Mouse (Mus musculus): ENCODE measurements around the gene Hist1h2ak.
A peak's percentile ranks its signal among the peaks of the same experiment; 100 is the strongest.
"Not testable (repeated sequence)": the region's sequence is repeated elsewhere in the genome, so short reads cannot be mapped to it uniquely, and the experiment has no call there.

Hist1h2ak gene

DNA sequence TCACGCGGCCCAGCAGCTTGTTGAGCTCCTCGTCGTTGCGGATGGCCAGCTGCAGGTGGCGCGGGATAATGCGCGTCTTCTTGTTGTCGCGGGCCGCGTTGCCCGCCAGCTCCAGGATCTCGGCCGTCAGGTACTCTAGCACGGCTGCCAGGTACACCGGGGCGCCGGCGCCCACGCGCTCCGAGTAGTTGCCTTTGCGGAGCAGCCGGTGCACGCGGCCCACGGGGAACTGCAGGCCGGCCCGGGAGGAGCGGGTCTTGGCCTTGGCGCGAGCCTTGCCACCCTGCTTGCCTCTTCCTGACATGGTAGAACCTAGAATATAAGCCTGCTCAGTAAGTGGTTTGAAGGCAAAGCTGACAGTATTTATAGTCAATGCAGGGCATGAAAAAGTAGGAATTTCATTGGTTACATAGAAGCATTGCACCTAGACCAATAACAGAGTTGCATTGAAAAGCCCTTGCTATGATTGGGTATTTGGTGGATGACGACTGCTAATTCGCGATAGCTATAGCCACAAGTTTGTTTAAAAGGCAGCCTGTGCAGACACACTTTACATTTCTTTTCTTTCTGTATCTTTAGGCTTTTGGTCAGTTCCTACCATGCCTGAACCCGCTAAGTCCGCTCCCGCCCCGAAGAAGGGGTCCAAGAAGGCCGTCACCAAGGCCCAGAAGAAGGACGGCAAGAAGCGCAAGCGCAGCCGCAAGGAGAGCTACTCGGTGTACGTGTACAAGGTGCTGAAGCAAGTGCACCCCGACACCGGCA is at the start of gene Hist1h2ak, which contains the start of gene Hist1h2bn:
TSS of gene Hist1h2ak (minus strand) at position 304 of the 762 bp plus-strand sequence.
TSS of gene Hist1h2bn (plus strand) at position 600 of the 762 bp plus-strand sequence.
- peak; percentile 54 for DNase-seq

DNA sequence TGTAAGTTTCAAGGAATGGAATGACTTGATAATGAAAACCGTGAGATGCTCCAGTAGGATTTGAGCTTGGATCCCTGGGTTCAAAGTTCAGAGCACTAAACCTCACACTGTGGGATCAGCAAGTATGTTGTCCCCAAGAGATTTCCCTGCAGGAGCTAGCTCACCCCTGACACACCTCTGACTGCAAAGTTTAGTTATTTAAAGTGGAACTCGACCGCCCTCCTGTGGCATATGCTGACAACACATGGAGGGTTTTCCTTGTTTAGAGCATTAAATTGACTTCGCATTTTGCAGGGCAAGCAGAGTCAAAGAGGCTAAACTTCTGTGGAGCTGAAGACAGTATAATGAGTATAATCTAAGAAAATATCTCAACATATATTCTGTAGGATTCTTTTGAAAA is 49.4 kb upstream of the Hist1h2ak start:
- not testable (repeated sequence) for DNase-seq

DNA sequence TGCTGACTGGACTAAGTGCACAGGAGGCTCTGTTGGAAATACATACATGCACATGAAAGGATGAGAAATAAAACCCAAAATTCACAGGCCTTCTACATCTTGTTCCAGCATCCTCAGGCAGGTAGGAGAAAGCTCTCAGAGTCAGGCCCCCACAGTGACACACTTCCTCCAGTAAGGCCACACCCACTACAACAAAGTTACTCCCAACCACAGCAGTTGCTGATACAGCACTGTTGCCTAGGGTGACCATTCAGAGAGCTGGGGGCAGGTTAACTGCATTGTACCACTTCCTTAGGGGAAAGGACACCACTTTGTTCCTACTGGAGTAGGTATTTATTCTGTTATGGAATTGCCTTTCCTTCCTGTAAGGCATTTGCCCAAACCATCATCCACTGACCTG is 43.5 kb upstream of the Hist1h2ak start:
- DNase-seq: not testable (repeated sequence)

DNA sequence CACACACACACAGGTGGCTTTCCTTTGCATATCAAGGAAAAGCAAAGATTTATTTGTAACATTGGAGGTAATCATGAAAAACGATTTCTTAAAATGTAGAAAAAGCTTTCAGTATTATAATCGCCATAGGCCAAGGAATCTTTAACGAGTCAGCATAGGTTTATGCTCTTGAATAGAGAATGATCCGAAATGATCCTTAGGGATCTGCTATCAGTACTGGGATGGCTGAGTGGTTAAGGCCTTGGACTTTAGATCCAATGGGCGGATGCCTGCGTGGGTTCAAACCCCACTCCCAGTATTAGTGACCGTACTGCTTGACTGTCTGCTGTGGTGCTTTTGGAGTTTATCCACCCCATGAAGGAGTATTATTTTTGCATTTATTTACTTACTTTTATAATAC is 42.0 kb upstream of the Hist1h2ak start:
- no peak for DNase-seq

DNA sequence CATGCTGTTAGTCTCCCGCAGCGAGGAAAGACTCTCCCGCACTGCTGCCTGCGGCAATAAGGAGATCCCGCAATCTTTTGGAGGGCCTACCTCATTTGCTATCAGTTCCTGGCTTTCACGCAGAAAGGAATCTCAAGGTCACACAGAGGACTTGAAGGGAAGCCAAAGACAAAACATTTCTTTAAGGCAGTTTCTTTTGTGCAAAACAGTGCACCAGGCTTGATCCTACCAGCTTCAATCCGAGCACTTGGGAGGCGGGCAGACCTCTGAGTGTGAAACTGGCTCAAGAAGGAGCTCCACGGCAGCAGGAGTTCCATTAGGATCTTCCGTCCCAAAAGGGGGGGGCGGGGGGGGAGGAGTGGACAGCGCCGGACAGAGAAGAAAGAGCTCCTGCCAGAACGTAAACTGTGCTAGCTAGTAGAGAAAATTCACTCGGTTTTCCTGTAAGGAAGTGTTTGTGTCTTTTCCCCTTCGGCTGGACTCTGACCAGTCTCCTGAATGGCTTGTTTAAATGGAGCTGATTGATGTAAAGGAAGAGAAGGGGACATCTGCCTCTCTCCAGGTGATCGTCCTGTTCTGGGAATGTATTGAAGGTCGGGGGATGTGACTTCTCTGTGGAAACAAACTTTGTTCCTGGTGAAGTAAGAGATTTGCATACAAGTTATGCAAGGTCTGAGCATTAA is 37.1 kb upstream of the Hist1h2ak start:
- DNase-seq: no peak

DNA sequence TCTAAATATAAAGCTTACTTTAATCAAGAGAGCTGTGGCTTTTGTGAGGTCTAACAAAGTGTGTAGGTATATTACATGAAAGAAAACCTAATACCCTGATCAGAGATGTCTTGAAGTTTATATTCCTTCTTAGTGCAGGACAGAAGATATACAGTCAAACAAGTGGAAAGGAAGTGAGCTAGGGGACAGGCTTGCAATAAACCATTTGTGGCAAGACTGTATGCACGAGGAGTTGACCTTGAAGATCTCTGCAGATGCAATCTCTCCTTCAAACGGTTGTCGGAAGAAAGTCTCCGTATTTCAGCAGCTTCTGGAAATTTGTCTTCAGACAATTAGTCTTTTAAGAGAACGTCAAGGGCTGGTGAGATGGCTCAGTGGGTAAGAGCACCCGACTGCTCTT is 36.3 kb upstream of the Hist1h2ak start:
- no peak for DNase-seq

DNA sequence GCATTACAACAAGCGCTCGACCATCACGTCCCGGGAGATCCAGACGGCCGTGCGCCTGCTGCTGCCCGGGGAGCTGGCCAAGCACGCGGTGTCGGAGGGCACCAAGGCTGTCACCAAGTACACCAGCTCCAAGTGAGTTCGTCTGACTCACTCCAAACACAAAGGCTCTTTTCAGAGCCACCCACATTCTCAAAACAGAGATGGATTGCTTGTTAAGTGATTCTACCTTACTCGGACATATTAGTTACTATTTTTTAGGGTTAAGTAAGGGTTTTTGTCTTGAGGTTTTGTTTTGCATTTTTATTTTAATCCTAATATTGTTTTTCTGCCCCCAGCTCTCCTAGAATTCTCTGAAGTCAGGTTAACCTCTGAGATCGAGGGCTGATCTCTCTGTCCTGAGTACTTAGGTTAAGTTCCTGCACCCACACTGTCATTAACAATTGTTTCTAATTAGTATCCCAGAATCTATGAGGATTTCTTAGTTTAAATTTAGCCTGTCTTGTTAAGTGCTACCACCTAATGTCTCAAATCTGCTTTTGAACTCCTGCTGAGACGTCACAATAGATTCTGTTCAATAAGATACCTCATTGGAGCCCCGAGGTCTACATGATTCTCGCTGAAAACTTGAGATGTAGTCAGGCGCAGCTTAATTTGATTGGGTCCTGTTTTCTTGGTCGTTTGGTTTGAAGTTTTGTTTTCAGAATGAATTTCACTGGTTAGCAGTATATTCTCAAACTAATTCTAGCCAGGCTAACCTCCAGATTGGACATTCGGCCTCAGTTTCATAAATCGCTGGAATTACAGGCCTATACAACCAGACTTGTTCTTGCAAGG is 34.4 kb upstream of the Hist1h2ak start:
- no peak for DNase-seq

DNA sequence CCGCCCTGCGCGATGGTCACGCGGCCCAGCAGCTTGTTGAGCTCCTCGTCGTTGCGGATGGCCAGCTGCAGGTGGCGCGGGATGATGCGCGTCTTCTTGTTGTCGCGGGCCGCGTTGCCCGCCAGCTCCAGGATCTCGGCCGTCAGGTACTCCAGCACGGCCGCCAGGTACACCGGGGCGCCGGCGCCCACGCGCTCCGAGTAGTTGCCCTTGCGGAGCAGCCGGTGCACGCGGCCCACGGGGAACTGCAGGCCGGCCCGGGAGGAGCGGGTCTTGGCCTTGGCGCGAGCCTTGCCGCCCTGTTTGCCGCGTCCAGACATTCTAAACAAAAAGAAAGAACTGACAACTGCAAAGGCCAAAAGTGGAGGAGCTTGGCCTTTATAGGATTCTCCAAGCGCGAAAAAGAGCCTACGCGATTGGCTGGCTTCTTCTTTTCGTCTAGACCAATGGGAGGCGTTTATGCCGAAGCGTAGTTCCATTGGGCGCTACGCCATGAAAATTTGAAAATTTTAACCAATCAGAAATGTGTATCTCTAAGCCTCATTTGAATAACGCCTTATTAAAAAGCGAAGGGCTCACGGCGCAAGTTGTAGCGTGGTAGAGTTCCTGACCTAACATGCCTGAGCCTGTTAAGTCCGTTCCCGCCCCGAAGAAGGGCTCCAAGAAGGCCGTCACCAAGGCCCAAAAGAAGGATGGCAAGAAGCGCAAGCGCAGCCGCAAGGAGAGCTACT is 33.4 kb upstream of the Hist1h2ak start, which contains the start of the genes Hist1h2an and Hist1h2bp:
TSS of gene Hist1h2an (minus strand) at position 320 of the 731 bp plus-strand sequence.
TSS of gene Hist1h2bp (plus strand) at position 563 of the 731 bp plus-strand sequence.
- DNase-seq: peak; percentile 90

DNA sequence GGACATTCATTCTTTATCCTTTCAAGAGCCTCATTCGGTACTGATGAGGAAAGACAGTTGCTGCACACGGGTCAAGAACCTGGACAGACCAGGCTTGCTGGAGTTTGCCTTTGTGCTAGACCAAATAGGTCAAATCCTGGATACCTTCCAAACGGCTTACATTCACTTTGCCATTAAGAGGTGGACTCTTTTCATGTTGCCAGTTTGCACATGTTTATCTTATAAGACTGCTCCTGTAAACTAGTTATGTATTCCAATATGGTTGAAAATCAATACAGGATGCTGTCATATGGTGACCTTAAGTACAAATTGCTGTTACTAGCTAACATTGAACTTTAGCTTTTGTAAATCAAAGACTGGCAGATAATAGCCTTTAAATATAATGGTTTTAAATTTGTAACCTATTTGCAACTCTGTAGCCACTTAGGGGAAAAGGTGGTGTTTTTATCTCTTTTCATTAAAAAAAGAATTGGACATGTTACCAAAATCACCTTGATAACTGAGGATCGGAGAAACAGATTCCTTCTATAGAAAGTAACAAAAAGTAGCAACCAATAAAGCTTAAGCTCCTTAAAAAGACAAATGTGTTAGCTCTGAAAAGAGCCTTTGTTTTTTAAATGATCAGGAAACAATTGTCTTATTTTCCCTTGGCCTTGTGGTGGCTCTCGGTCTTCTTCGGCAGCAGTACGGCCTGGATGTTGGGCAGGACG is 32.7 kb upstream of the Hist1h2ak start:
- DNase-seq: no peak

DNA sequence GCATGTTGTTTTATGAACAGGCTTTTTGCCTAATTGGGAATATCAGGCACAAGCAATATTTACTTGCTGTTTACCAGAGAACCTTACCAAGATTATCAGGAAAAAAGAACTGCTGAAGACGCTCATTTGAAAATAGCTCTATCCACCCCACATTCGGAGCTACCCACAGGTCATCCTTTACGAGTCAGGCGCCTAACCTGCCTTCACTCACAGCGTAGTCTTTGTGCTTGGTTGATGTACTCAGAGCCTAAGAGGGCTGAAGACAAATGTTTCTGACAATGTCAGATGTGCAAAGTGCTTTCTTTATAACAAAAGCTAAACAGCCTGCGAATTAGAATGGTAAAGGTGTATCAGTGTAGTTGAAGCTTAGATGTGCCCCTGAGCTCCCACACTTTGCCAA is 30.7 kb upstream of the Hist1h2ak start:
- DNase-seq: no peak

DNA sequence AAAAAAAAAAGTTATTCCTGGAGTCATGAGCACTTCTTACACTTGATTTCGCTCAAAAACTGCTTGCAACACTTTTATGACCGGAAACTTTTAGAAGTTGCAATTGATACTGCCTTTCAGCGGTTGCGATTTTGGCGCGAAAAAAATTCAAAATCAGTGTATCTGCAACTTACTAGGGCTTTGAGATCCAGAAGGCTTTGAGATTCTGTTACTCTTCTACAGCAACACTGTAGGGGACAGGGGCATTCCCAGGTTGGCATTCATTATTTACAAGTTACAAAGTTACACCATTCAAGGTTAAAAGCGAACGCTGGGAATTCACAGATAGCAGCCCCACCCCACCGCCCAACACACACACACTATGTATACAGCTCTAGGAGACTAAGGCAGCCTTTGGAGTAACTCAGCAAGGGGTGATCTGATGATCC is 30.1 kb upstream of the Hist1h2ak start:
- DNase-seq: no peak

DNA sequence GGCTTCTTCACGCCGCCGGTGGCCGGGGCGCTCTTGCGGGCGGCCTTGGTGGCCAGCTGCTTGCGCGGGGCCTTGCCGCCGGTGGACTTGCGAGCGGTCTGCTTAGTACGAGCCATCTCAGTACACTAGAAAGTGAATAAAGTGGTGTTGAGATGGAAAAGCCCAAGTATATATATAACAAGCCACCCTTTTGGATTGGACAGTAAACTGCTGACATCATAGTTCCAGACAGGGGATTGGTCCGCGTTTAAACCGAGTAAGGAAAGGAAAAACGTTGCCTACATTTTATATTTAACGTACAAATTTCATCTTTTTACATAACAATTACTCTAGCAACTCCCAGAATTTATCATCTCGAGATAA is 29.6 kb upstream of the Hist1h2ak start, which contains the start of gene Hist1h3i:
TSS of gene Hist1h3i (minus strand) at position 116 of the 363 bp plus-strand sequence.
- DNase-seq: peak; percentile 42

DNA sequence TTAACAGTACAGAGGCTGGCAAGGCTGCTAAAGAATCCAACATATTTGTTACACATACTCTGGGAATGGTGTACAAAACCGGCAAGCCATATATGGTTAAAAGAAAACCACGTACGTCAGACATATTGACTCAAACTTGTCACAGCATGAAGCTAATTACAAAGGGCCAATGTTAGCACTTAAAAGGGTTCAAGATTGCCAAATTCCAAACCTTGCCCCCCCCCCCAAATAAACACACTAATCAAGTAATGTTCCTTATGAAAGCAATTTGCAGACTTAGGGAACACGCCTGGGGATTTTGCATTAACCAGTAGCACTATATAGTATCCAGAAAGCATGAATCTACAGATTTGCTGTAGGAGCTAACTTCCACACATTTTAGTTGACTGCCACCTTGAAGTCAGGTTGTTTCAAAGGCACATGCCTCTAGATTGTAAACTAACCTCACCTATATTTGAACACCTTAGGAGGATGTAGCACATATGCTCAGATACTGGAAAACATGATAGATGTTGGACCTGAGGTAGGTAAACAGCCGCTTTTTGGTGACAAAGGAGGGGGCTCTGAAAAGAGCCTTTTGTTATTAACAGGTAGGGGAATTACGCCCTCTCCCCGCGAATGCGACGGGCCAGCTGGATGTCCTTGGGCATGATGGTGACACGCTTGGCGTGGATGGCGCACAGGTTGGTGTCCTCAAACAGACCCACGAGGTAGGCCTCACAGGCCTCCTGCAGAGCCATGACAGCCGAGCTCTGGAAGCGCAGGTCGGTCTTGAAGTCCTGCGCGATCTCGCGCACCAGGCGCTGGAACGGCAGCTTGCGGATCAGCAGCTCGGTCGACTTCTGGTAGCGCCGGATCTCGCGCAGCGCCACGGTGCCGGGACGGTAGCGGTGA is 29.0 kb upstream of the Hist1h2ak start:
- not testable (repeated sequence) for DNase-seq

DNA sequence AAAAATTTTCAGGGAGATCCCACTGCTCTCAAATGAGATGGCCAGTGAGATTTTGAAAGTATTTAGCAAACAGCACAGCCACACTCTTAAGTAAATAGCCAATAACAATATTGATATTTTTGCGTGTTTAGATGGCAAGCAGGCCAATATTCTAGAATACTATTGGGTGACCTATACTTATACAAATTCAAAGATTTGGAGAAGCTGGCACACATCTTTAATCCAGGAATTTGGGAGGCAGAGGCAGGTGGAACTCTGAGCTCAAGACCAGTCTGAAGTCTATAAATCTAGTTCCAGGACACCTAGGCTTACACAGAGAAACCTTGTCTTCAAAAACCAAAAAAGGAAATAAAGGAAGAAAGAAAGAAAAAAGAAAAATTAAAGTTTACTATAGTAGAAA is 28.0 kb upstream of the Hist1h2ak start:
- DNase-seq: no peak

DNA sequence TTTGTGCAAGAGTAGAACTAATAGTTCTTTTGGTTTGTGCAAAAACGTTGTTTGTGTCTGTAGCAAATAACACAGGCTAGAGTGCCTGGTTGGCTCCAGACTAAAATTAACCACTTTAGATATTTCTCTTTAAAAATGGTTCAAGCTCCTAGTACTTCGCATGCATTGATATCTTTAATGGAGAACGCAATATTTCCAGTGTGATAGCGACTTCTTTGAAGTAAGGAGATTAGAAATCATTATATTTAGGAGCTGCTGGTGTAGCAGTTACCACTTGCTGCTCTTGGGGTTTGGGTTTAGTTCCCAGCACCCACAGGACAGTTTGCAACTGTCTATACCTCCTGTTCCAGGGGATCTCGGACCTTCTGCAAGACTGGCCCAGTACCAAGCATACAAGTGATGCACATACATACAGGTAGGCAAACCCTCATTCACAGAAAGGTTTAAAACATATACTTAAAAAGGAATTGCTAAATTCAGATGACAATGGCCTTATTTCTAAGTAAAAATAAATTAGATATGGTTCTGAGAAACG is 27.5 kb upstream of the Hist1h2ak start:
- no peak for DNase-seq

DNA sequence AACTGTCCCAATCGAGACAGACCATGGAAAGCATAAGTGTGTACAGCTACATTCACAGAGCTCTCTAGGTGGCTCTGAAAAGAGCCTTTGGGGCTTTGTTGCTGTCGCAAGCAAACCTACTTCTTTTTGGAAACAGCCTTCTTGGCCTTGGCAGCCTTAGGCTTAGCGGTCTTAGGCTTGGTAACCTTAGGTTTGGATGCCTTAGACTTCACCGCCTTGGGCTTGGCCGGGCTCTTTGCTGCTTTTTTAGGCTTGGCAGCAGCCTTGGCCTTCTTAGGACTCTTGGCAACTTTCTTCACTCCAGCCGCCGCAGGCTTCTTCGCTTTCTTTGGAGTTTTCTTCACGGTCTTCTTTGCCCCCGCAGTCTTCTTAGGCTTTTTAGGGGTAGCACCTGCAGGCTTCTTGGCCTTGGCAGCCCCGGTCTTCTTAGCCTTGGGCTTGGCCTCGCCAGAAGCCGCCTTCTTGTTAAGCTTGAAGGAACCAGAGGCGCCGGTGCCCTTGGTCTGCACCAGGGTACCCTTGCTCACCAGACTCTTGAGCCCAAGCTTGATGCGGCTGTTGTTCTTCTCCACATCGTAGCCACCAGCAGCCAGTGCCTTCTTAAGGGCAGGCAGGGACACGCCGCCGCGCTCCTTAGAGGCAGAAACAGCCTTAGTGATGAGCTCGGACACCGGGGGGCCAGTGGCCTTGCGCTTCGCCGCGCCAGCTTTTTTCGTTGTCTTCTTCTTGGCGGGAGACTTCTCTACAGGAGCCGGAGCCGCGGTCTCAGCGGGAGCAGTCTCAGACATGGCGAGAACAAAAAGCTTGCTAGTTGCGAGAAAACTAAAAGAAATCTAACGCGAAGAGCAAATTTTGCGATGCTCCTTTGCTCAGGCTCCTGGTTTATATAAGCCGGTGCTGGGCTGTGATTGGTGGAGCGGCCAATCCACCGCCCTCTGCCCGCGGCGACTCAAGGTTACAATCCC is 26.4 kb upstream of the Hist1h2ak start, which contains the start of gene Hist1h1b:
TSS of gene Hist1h1b (minus strand) at position 859 of the 965 bp plus-strand sequence.
- peak; percentile 44 for DNase-seq

DNA sequence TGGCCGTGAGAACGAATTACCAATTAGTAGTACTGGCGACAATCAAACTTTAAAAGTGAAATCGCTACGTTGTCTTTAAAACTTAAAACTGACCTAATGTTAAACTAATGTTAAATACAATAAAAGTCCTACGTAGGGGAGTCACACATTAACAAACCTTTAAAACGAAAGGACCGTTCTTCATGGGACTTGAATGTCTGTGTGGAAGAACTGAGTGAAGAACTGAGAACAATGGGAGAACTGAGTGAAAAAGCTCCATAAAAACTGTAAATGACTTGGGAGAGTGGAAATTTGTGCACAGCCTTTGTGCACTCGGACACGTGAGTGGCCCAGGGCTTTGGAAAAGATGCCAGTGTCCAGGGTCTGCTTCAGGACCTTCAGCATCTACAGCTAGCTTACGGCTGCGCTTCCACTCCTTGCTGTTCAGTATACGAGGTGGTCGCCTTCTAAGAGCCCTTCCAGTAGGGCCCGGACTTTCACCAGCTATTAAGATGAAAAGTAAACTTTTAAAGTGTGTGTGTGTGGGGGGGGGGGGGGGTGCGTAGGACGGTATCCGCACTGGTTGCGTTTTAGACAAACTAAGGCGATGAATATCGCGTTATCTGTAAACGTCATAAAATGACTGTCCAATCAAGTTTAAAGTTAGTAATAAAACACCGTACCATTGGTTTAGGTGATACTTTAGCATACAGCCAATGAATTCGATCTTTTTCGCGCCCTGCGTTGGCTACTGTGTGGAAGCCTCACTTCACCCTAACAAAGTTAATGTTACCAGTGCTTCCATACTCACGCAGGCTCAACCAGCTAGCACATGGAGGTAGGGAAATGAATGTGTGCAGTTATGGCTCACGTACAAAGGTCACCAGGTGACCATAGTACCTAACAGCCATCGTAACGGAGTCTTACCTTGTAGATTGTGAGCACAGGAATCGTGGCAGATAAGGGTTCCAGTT is 25.5 kb upstream of the Hist1h2ak start:
- DNase-seq: peak; percentile 67

DNA sequence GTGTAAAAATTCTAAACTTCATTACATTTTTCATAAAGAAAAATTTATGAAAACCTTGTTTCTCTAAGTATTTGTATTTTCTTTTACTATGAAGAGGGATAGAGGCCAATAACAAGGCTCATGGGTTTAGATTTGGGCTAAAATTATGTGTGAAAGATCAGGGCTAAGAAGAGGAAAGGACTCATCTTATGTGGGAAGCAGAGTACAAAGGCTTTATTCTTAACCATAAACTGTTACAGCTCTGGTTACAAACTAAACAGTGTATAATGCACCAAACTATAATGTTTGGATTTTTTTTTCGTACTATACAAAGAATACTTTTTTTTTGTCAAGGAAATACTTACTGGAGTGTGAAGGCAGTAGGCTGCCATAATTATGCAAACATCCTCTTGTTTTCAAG is 2.1 kb upstream of the Hist1h2ak start:
- no peak for DNase-seq
